Mouse (Mus musculus): ENCODE results near the gene Chchd6. TPM values are rescaled to one million over a fixed set of nuclear protein-coding genes. Genes with fewer than 3 reads are reported as not detected.

Chchd6 gene
- polyA plus RNA-seq, 1 experiment from 2014 or later, result 164 TPM

DNA sequence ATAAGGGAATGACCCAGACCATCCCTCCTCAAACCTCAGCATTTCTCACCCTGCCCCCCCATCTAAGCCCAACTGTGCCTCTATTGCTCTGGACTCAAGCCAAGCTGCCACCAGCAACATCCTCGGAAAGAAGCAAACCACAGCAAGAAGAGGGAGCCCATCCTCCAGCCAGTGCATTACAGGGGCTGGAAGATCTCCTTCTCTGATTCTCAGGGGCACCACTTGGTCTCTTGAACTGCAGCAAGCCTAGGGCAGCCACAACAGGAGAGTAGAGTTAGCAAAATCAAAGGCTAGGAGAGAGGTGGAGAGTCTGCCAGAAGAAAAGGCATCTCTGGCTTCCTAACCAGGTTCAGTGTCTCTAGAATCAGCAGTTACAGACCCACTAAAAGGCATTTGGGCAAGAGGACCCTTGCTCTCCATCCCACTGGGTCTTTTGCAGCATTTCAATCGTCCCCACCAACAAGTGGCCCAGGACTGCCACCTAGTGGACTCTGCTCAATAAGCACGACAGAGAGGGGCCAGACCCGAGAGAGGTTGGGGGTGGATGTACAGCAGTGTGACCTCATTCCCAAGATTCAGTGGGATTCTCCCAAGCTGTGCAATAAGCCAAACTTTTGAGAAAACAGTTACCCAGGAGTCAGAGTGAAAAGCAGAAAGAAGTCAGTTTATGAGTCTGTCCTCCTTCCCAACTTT, 42.3 kb downstream of the Chchd6 start:
- DNase-seq (peak; percentile 91), ATAC-seq (ENCODE audit: low FRiP score, low TSS enrichment) (peak; percentile 50; the same call in 1 of the 2 replicates)
- 8% methylated on average over 4 of the region's 4 CpGs for WGBS
- no peaks in the 10 kb centered on the region for H3K27me3 ChIP-seq (ENCODE audit: control insufficient read depth, insufficient read depth, low read length)
- H3K4me1 ChIP-seq (ENCODE audit: control insufficient read depth, insufficient read depth, low read length), result peaks cover 6% of the 10 kb centered on the region; the same call in 1 of the 2 replicates
- no peak overlapping the region for H3K4me2 ChIP-seq (ENCODE audit: low read length)
- H3K27ac ChIP-seq (replicated peaks; ENCODE audit: low read depth, low read length), result no peak overlapping the region; the same call in 1 of the 2 replicates
- H3K9ac ChIP-seq (replicated peaks; ENCODE audit: low read length), result no peak overlapping the region
- H3K36me3 ChIP-seq (ENCODE audit: control insufficient read depth, insufficient read depth, low read length), result no peaks in the 10 kb centered on the region
- H3K4me3 ChIP-seq (replicated peaks; ENCODE audit: low read depth, low read length), result no peak overlapping the region
- no peaks in the 10 kb centered on the region for H3K9me3 ChIP-seq (ENCODE audit: control insufficient read depth, low read length)

- no peaks in the 10 kb centered on the region for H3K36me3 ChIP-seq (ENCODE audit: control insufficient read depth, insufficient read depth, low read length)
- H3K9me3 ChIP-seq (ENCODE audit: control insufficient read depth, low read length), result no peaks in the 10 kb centered on the region
- no peak overlapping the region for H3K9ac ChIP-seq (replicated peaks; ENCODE audit: low read length)
- no peak overlapping the region for H3K27ac ChIP-seq (replicated peaks; ENCODE audit: low read depth, low read length)
- H3K4me1 ChIP-seq (ENCODE audit: control insufficient read depth, insufficient read depth, low read length), result peaks cover 6% of the 10 kb centered on the region; the same call in 1 of the 2 replicates
- H3K27me3 ChIP-seq (ENCODE audit: control insufficient read depth, insufficient read depth, low read length), result no peaks in the 10 kb centered on the region
- H3K4me2 ChIP-seq (ENCODE audit: low read length), result no peak overlapping the region
- no peak for DNase-seq
- ATAC-seq (ENCODE audit: low FRiP score, low TSS enrichment), result no peak
- no peak overlapping the region for H3K4me3 ChIP-seq (replicated peaks; ENCODE audit: low read depth, low read length)
- 90% methylated on average over 6 of the region's 6 CpGs for WGBS
These were observed 43.0 kb downstream of the Chchd6 start for GRCm38 (mm10) chr6:89552321-89553011.

DNA sequence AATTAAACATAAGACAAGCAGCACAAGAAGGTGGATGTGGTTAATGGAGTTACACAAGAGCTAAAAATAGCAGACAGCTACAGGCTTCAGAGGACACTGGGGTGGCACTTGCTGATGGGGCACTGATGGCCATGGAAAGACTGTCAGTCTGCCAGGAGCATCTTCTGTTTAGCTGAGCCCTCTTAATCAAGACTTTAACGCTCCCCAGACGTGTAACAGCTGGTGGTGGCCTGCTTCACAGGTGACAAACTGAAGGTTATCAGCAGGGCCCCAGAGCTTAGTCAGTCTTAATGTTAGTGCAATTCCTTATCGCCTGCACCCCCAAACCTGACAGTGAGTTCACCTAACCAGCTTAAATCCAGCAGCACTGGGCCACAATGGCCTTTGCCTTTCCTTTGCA, 46.3 kb downstream of the Chchd6 start:
- no peak for DNase-seq

GRCm38 (mm10) chr6:89547951-89548350, 47.5 kb downstream of the Chchd6 start:
- peaks cover under 1% of the 10 kb centered on the region; the same call in 1 of the 2 replicates for H3K4me1 ChIP-seq (ENCODE audit: control insufficient read depth, insufficient read depth, low read length)
- no peak for DNase-seq
- ATAC-seq (ENCODE audit: low FRiP score, low TSS enrichment), result no peak
- no peaks in the 10 kb centered on the region for H3K9me3 ChIP-seq (ENCODE audit: control insufficient read depth, low read length)
- no peak overlapping the region for H3K9ac ChIP-seq (replicated peaks; ENCODE audit: low read length)
- 89% methylated on average over 3 of the region's 3 CpGs for WGBS
- H3K27ac ChIP-seq (replicated peaks; ENCODE audit: low read depth, low read length), result no peak overlapping the region
- H3K4me2 ChIP-seq (ENCODE audit: low read length), result no peak overlapping the region
- no peaks in the 10 kb centered on the region for H3K36me3 ChIP-seq (ENCODE audit: control insufficient read depth, insufficient read depth, low read length)
- H3K27me3 ChIP-seq (ENCODE audit: control insufficient read depth, insufficient read depth, low read length), result no peaks in the 10 kb centered on the region
- no peak overlapping the region for H3K4me3 ChIP-seq (replicated peaks; ENCODE audit: low read depth, low read length)

More for the DNA sequence above, 46.3 kb downstream of the Chchd6 start:
- Histone ChIP-seq H3K4me1 (ENCODE audit: control insufficient read depth, insufficient read depth, low read length) (peaks cover 3% of the 10 kb centered on the region; the same call in 1 of the 2 replicates), H3K27me3 (ENCODE audit: control insufficient read depth, insufficient read depth, low read length) (no peaks in the 10 kb centered on the region), H3K9ac (replicated peaks; ENCODE audit: low read length) (no peak overlapping the region), H3K36me3 (ENCODE audit: control insufficient read depth, insufficient read depth, low read length) (no peaks in the 10 kb centered on the region), H3K4me2 (ENCODE audit: low read length) (no peak overlapping the region), H3K9me3 (ENCODE audit: control insufficient read depth, low read length) (no peaks in the 10 kb centered on the region), H3K4me3 (replicated peaks; ENCODE audit: low read depth, low read length) (no peak overlapping the region), H3K27ac (replicated peaks; ENCODE audit: low read depth, low read length) (no peak overlapping the region)
- 66% methylated on average over 3 of the region's 3 CpGs for WGBS
- ATAC-seq (ENCODE audit: low FRiP score, low TSS enrichment), result no peak

DNA sequence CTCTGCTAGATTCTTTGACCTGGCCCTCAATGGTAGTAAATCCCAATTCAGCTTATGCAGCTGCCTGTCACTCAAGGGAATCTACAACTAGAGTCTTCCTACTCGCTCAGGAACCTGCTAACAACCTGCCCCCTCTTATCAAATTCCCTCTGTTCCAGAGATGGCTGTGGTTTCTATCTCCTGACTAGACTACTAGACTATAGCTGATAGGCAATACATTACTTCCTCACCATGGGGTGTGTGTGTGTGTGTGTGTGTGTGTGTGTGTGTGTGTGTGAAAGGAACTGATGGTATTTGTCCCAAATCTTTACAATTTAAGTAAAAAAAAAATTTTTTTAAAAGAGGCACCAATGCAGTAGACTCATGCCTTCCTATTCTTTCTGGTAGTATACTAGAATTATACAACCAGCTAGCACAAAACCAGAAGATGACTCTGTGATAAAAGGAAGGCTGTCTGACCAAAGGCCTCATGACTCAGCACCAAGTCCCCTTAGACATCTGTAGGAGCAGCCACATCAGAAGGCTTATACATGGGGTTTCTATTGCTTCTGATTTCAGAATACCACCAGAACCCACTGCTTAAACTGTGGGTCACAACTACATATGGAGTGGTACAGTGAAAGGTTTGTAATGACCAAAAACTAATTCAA, 57.2 kb downstream of the Chchd6 start:
- WGBS, result 89% methylated on average over 1 of the region's 1 CpGs
- ATAC-seq (ENCODE audit: low FRiP score, low TSS enrichment) (no peak), DNase-seq (no peak)
- no peaks in the 10 kb centered on the region for H3K27me3 ChIP-seq (ENCODE audit: control insufficient read depth, insufficient read depth, low read length)
- no peaks in the 10 kb centered on the region for H3K36me3 ChIP-seq (ENCODE audit: control insufficient read depth, insufficient read depth, low read length)
- no peaks in the 10 kb centered on the region for H3K4me1 ChIP-seq (ENCODE audit: control insufficient read depth, insufficient read depth, low read length)
- no peak overlapping the region for H3K27ac ChIP-seq (replicated peaks; ENCODE audit: low read depth, low read length)
- no peak overlapping the region for H3K4me2 ChIP-seq (ENCODE audit: low read length)
- H3K9ac ChIP-seq (replicated peaks; ENCODE audit: low read length), result no peak overlapping the region
- no peaks in the 10 kb centered on the region for H3K9me3 ChIP-seq (ENCODE audit: control insufficient read depth, low read length)
- no peak overlapping the region for H3K4me3 ChIP-seq (replicated peaks; ENCODE audit: low read depth, low read length)

- WGBS, result 72% methylated on average over 1 of the region's 1 CpGs
- H3K9me3 ChIP-seq (ENCODE audit: control insufficient read depth, low read length), result no peaks in the 10 kb centered on the region
- H3K4me3 ChIP-seq (replicated peaks; ENCODE audit: low read depth, low read length), result no peak overlapping the region
- DNase-seq (no peak), ATAC-seq (ENCODE audit: low FRiP score, low TSS enrichment) (no peak)
- no peak overlapping the region for H3K4me2 ChIP-seq (ENCODE audit: low read length)
- no peaks in the 10 kb centered on the region for H3K36me3 ChIP-seq (ENCODE audit: control insufficient read depth, insufficient read depth, low read length)
- no peak overlapping the region for H3K9ac ChIP-seq (replicated peaks; ENCODE audit: low read length)
- H3K27me3 ChIP-seq (ENCODE audit: control insufficient read depth, insufficient read depth, low read length), result no peaks in the 10 kb centered on the region
- H3K4me1 ChIP-seq (ENCODE audit: control insufficient read depth, insufficient read depth, low read length), result no peaks in the 10 kb centered on the region
- H3K27ac ChIP-seq (replicated peaks; ENCODE audit: low read depth, low read length), result no peak overlapping the region
These were observed 59.7 kb downstream of the Chchd6 start for GRCm38 (mm10) chr6:89535626-89536225.

DNA sequence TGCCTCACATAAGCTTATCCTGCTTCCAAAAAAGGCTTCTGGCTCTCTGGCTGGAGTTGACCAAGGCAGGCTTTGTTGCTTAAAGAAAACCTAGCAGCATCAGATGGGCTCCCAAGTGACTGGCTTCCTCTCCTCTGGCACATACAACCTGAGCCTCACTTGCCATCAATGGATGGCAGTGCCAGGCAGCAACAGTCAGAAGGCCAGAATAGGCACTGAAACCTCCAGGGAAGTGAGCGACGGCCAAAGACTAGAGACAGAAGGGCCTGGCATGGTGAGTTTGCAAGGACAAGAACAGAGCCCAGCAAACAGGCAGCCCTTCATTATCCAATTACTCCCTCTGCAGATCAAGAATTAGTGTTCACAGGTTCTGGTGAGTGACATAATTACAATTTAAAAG, 70.7 kb downstream of the Chchd6 start:
- no peaks in the 10 kb centered on the region for H3K27me3 ChIP-seq (ENCODE audit: control insufficient read depth, insufficient read depth, low read length)
- no peak overlapping the region for H3K9ac ChIP-seq (replicated peaks; ENCODE audit: low read length)
- H3K4me2 ChIP-seq (ENCODE audit: low read length), result no peak overlapping the region
- H3K36me3 ChIP-seq (ENCODE audit: control insufficient read depth, insufficient read depth, low read length), result no peaks in the 10 kb centered on the region
- no peak overlapping the region for H3K4me3 ChIP-seq (replicated peaks; ENCODE audit: low read depth, low read length)
- ATAC-seq (ENCODE audit: low FRiP score, low TSS enrichment), result no peak
- WGBS, result 91% methylated on average over 2 of the region's 2 CpGs
- H3K9me3 ChIP-seq (ENCODE audit: control insufficient read depth, low read length), result no peaks in the 10 kb centered on the region
- H3K4me1 ChIP-seq (ENCODE audit: control insufficient read depth, insufficient read depth, low read length), result no peaks in the 10 kb centered on the region
- no peak overlapping the region for H3K27ac ChIP-seq (replicated peaks; ENCODE audit: low read depth, low read length)
- no peak for DNase-seq

- DNase-seq (no peak), ATAC-seq (ENCODE audit: low FRiP score, low TSS enrichment) (no peak)
- Histone ChIP-seq H3K27ac (replicated peaks; ENCODE audit: low read depth, low read length) (no peak overlapping the region), H3K27me3 (ENCODE audit: control insufficient read depth, insufficient read depth, low read length) (no peaks in the 10 kb centered on the region), H3K4me2 (ENCODE audit: low read length) (no peak overlapping the region), H3K9ac (replicated peaks; ENCODE audit: low read length) (no peak overlapping the region), H3K4me3 (replicated peaks; ENCODE audit: low read depth, low read length) (no peak overlapping the region), H3K9me3 (ENCODE audit: control insufficient read depth, low read length) (no peaks in the 10 kb centered on the region), H3K4me1 (ENCODE audit: control insufficient read depth, insufficient read depth, low read length) (0 out of 2 replicates have a peak, but pooled peaks cover 3% of the 10 kb centered on the region), H3K36me3 (ENCODE audit: control insufficient read depth, insufficient read depth, low read length) (no peaks in the 10 kb centered on the region)
These were observed 85.3 kb downstream of the Chchd6 start for GRCm38 (mm10) chr6:89510154-89510553.
